Comparison of ENCODE assay signal across 9 mouse cellular contexts in the genomic region with DNA sequence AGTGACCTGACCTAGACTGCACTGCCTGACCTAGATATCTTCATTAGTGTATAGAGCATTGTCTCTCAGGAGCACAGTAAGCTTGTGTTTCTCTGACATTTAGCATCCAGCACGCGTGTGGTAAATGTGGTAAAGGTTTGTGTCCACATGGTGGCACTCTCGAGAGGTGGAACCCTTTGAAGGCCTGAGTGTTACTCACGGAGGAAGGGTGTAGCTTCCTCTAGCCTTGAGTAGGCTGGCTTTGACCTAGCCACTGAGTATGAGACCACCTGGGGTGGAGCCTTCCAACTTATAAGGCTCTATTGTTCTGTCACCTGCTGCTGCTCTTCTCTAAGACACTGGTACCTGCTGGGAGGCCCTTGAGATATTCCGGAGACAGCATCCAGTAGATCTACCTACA. TPM values are rescaled to one million over a fixed set of nuclear protein-coding genes. Genes with fewer than 3 reads are reported as not detected.
DNase-seq lines count a peak whose midpoint lies in the region; TF ChIP-seq lines count a peak whose summit lies in the region.
"Had no signal": no experiment of that assay in that cellular context is flagged by ENCODE, and none has a peak within 500 bp of the region (broad histone marks: within the 10 kb centered on the region; RNA-seq: fewer than 3 reads in every experiment).

No protein-coding gene starts in this region.

- H3K36me3 ChIP-seq in E14TG2a.4 (ENCODE audit: insufficient read depth, low read length): peaks cover 17% of the 10 kb centered on the region

- peaks cover 61% of the 10 kb centered on the region for H3K4me1 ChIP-seq in E14TG2a.4 (replicated peaks; ENCODE audit: low read depth, low read length)
- peaks cover 7% of the 10 kb centered on the region; the same call in 1 of the 2 replicates for H3K4me1 ChIP-seq in brown adipose tissue, adult 24 weeks (ENCODE audit: control insufficient read depth, insufficient read depth, insufficient read length, low read length)

- H3K27ac ChIP-seq in brown adipose tissue, adult 24 weeks (replicated peaks; ENCODE audit: low read depth, low read length): peak overlapping the region; percentile 67
- no peak overlapping the region; the same call in 1 of the 2 replicates for H3K27ac ChIP-seq in left cerebral cortex, adult 2 months

- TF ChIP-seq CTCF in E14TG2a.4 (conservative IDR thresholded peaks at IDR 0.05; ENCODE audit: low read length): peak; percentile 37
- peak; percentile 60 for TF ChIP-seq CTCF in left cerebral cortex, adult 2 months (IDR thresholded peaks at IDR 0.05)

- peak overlapping the region; percentile 21; the same call in 1 of the 2 replicates for H3K4me3 ChIP-seq in E14TG2a.4 (replicated peaks; ENCODE audit: low read length)
- H3K4me3 ChIP-seq in brown adipose tissue, adult 24 weeks (ENCODE audit: insufficient read depth, low read depth, low read length): no peak overlapping the region
- H3K4me3 ChIP-seq in left cerebral cortex, adult 2 months: no peak overlapping the region

- peak; percentile 75 for DNase-seq in embryo, embryonic 10 days (ENCODE audit: low spot score)
- no peak for DNase-seq in embryo, embryonic 9.5 days (ENCODE audit: extremely low spot score)
- peak; percentile 63 for DNase-seq in heart, postnatal 25 days (ENCODE audit: low spot score)
- DNase-seq in left cerebral cortex, adult 2 months (ENCODE audit: extremely low spot score in 1 of 2, low spot score in 2 of 2): no peak
- peak; percentile 44 for DNase-seq in mesoderm, embryonic 11.5 days (ENCODE audit: low read depth, low spot score)
- DNase-seq in thymus, postnatal 10 days (ENCODE audit: low spot score in 2 of 2): peak; percentile 70 to 76

- H3K9me3 ChIP-seq in E14TG2a.4 (ENCODE audit: low read length): no peaks in the 10 kb centered on the region

- no peaks in the 10 kb centered on the region for H3K27me3 ChIP-seq in E14TG2a.4 (ENCODE audit: insufficient read depth, low read length)

- intact Hi-C loops in heart, postnatal 25 days (cut with DNase I): loop anchor here (5.0 kb wide), 1 partner anchor 309 kb away; a partner anchor contains a TSS
- intact Hi-C loops in left cerebral cortex, adult 2 months (cut with DNase I): loop anchor here (2.0 kb wide), 1 partner anchor 45 kb away; no protein-coding TSS in a partner anchor

RNA-seq across cellular contexts. Expression of a gene that starts 5.6 kb away (rescaled TPM):
- 7.9 and 8.6 TPM in 2 replicates for polyA plus RNA-seq in brown adipose tissue, adult 24 weeks (2012; ENCODE audit: insufficient read depth, insufficient read length, missing spikeins)
- 10 to 100 TPM; 20.5 to 22.7 TPM for total RNA-seq in heart, postnatal 25 days (2021)
- 1 to 10 TPM; 3.7 to 3.9 TPM for total RNA-seq in left cerebral cortex, adult 2 months (2021)

RNA-seq across cellular contexts. Expression of a gene that starts 23.6 kb away (rescaled TPM):
- polyA plus RNA-seq in brown adipose tissue, adult 24 weeks (2012; ENCODE audit: insufficient read depth, insufficient read length, missing spikeins): 2.4 and 3.0 TPM in 2 replicates
- 1 to 10 TPM; 4.6 to 4.9 TPM for total RNA-seq in heart, postnatal 25 days (2021)
- total RNA-seq in left cerebral cortex, adult 2 months (2021): 10 to 100 TPM; 19.4 to 19.5 TPM

RNA-seq across cellular contexts. Expression of a gene that starts 26.9 kb away (rescaled TPM):
- polyA plus RNA-seq in brown adipose tissue, adult 24 weeks (2012; ENCODE audit: insufficient read depth, insufficient read length, missing spikeins): not detected in 2 replicates
- not detected for total RNA-seq in heart, postnatal 25 days (2021)
- total RNA-seq in left cerebral cortex, adult 2 months (2021): not detected
- polyA plus RNA-seq: heart, embryonic 16.5 days had no signal

RNA-seq across cellular contexts. Expression of a gene that starts 38.4 kb away (rescaled TPM):
- 56.9 and 57.0 TPM in 2 replicates for polyA plus RNA-seq in brown adipose tissue, adult 24 weeks (2012; ENCODE audit: insufficient read depth, insufficient read length, missing spikeins)
- total RNA-seq in heart, postnatal 25 days (2021): 10 to 100 TPM; 16.8 to 20.3 TPM
- 10 to 100 TPM; 16.2 to 17.5 TPM for total RNA-seq in left cerebral cortex, adult 2 months (2021)

Comparison
In these comparisons a context has a peak if more than half of its experiments do, and no peak if none do; other contexts are left out.
1. DNase-seq: peak in embryo, embryonic 10 days (single experiment), heart, postnatal 25 days (single experiment), mesoderm, embryonic 11.5 days (single experiment) and thymus, postnatal 10 days (2 of 2); none in embryo, embryonic 9.5 days (single experiment) and left cerebral cortex, adult 2 months (0 of 2).
2. RNA of a gene that starts 5.6 kb away (total RNA-seq): 20.5 to 22.7 TPM in heart, postnatal 25 days; 3.7 to 3.9 TPM in left cerebral cortex, adult 2 months; every median in the first group is over 4 times any median in the second.